Mouse (Mus musculus): ENCODE measurements around the gene Slc9a2. TPM values are rescaled to one million over a fixed set of nuclear protein-coding genes. Genes with fewer than 3 reads are reported as not detected.

Slc9a2 gene
- polyA plus RNA-seq (2015; fragmentation: Nextera tagmentation; extraction: Ambion mirVana) = 0.27 and 0.45 TPM in 2 replicates

- WGBS = 5% methylated on average over 25 of the region's 25 CpGs
- Histone ChIP-seq H3K36me3 (no peaks in the 10 kb centered on the region), H3K4me1 (peaks cover 18% of the 10 kb centered on the region), H3K4me3 (peak within 1 kb of the TSS; percentile 63), H3K27me3 (peaks cover 80% of the 10 kb centered on the region), H3K9me3 (no peaks in the 10 kb centered on the region), H3K9ac (peak within 1 kb of the TSS; percentile 63), H3K4me2 (replicated peaks) (peak within 1 kb of the TSS; percentile 100), H3K27ac (no peak within 1 kb of the TSS)
- ATAC-seq (ENCODE audit: low FRiP score, low read depth) = no peak
Observed at GRCm38 (mm10) chr1:40680067-40680867, at the start of gene Slc9a2. TSS of gene Slc9a2 (plus strand) at chr1:40680574.

GRCm38 (mm10) chr1:40632407-40633062 lies 47.8 kb upstream of the Slc9a2 start:
- H3K27me3 ChIP-seq = no peaks in the 10 kb centered on the region
- WGBS = 64% methylated on average over 2 of the region's 2 CpGs

DNA sequence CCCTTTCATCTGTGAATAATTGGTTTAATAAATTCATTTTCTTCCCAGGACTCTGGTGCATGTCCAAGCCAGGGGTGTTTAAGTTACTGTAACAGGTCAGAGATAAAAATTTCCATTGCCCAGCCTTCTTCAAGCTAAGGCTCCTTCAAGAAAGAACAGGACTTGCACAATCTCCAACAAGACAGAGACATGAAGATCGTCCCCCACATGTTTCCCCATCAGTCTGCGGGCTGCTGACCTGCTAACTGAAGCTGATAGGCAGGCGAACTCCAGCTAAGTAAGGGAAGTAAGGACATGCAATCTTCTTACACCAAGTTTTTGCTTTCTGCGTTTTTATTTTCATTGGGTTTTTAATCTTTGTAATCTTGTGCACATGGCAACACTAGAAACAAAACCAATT lies 45.8 kb upstream of the Slc9a2 start:
- no peak for ATAC-seq (ENCODE audit: low FRiP score, low read depth)
- no peak overlapping the region for H3K4me3 ChIP-seq
- WGBS = 87% methylated on average over 4 of the region's 4 CpGs
- no peaks in the 10 kb centered on the region for H3K36me3 ChIP-seq
- H3K9me3 ChIP-seq = no peaks in the 10 kb centered on the region
- no peak overlapping the region for H3K9ac ChIP-seq
- H3K4me1 ChIP-seq = no peaks in the 10 kb centered on the region
- no peak overlapping the region for H3K27ac ChIP-seq
- H3K4me2 ChIP-seq (replicated peaks) = no peak overlapping the region
- no peaks in the 10 kb centered on the region for H3K27me3 ChIP-seq

More at GRCm38 (mm10) chr1:40632407-40633062, 47.8 kb upstream of the Slc9a2 start:
- no peaks in the 10 kb centered on the region for H3K4me1 ChIP-seq
- no peak overlapping the region for H3K27ac ChIP-seq
- no peaks in the 10 kb centered on the region for H3K36me3 ChIP-seq
- no peaks in the 10 kb centered on the region for H3K9me3 ChIP-seq
- H3K4me2 ChIP-seq (replicated peaks) = no peak overlapping the region
- ATAC-seq (ENCODE audit: low FRiP score, low read depth) = no peak
- H3K9ac ChIP-seq = no peak overlapping the region
- H3K4me3 ChIP-seq = no peak overlapping the region

GRCm38 (mm10) chr1:40648234-40648633 lies 32.1 kb upstream of the Slc9a2 start:
- Histone ChIP-seq H3K27ac (no peak overlapping the region), H3K4me3 (no peak overlapping the region), H3K27me3 (no peaks in the 10 kb centered on the region), H3K36me3 (no peaks in the 10 kb centered on the region), H3K4me1 (no peaks in the 10 kb centered on the region), H3K4me2 (replicated peaks) (no peak overlapping the region), H3K9ac (no peak overlapping the region), H3K9me3 (no peaks in the 10 kb centered on the region; the same call in 1 of the 2 replicates)
- 71% methylated on average over 2 of the region's 2 CpGs for WGBS
- ATAC-seq (ENCODE audit: low FRiP score, low read depth) = no peak

DNA sequence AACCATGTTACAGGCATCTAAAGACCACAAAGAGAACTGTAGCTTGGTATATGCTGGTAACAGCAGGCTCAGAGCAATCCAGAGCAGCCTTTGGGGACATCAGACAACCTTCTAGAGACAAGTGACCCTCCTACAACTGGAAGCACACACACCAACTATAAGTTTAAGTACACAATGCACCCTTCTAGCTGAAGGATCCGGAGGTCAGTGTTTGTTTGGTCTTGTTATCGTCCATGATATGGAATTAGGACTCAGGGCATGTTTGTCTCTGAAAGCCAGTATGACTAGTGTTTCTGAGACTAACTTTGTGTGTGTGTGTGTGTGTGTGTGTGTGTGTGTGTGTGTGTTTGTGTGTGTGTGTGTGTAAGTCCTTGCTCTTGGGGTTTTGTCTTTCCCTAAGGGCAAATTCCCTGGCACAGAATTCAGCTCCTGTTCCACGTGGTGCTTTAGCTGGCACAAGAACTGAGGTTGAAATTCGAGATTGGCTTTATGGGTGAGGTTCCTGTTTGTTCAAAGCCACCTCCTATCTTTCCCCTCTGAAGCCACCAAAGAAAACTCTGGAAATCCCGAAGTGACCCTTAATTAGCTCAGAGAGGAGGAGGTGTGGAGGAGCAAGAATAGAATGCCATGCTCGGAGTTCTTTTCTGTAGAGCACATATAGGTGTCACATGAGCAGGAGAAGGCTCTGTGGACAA lies 29.4 kb upstream of the Slc9a2 start:
- 58% methylated on average over 6 of the region's 6 CpGs for WGBS
- no peaks in the 10 kb centered on the region for H3K4me1 ChIP-seq
- H3K36me3 ChIP-seq = no peaks in the 10 kb centered on the region
- no peaks in the 10 kb centered on the region for H3K27me3 ChIP-seq
- H3K9me3 ChIP-seq = no peaks in the 10 kb centered on the region; the same call in 1 of the 2 replicates
- no peak overlapping the region for H3K4me2 ChIP-seq (replicated peaks)
- no peak overlapping the region for H3K4me3 ChIP-seq
- no peak overlapping the region for H3K9ac ChIP-seq
- no peak overlapping the region for H3K27ac ChIP-seq
- no peak for ATAC-seq (ENCODE audit: low FRiP score, low read depth)

GRCm38 (mm10) chr1:40657035-40657434 lies 23.3 kb upstream of the Slc9a2 start:
- Histone ChIP-seq H3K9me3 (no peaks in the 10 kb centered on the region), H3K36me3 (no peaks in the 10 kb centered on the region), H3K4me3 (no peak overlapping the region), H3K4me2 (replicated peaks) (no peak overlapping the region), H3K9ac (no peak overlapping the region), H3K4me1 (peaks cover 13% of the 10 kb centered on the region; the same call in 1 of the 2 replicates), H3K27ac (no peak overlapping the region), H3K27me3 (no peaks in the 10 kb centered on the region)
- 81% methylated on average over 4 of the region's 4 CpGs for WGBS
- no peak for ATAC-seq (ENCODE audit: low FRiP score, low read depth)

GRCm38 (mm10) chr1:40657978-40658496 lies 22.3 kb upstream of the Slc9a2 start:
- H3K27me3 ChIP-seq = no peaks in the 10 kb centered on the region
- 37% methylated on average over 8 of the region's 8 CpGs for WGBS
- H3K4me2 ChIP-seq (replicated peaks) = no peak overlapping the region
- no peaks in the 10 kb centered on the region for H3K36me3 ChIP-seq
- no peak overlapping the region for H3K4me3 ChIP-seq
- H3K27ac ChIP-seq = no peak overlapping the region
- ATAC-seq (ENCODE audit: low FRiP score, low read depth) = no peak
- H3K9me3 ChIP-seq = no peaks in the 10 kb centered on the region
- no peak overlapping the region for H3K9ac ChIP-seq
- H3K4me1 ChIP-seq = peaks cover 13% of the 10 kb centered on the region; the same call in 1 of the 2 replicates

DNA sequence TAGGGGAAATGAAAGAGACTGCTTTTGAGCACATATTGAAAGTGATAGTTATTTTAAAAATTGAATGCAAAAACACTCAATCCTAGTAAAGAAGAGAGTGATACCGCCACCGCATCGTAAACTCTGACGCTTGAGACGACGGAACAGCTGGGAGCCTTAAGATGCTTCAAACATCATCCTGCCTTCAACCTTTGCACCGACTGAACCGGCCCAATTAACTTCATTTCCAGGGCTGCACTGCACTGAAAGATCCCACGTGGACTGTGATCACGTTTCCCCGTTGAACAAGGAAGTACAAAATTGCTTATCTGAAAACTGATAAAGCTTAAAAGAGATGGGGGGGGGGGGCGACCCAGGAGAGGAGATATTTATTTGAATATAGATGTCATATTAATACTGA lies 21.4 kb upstream of the Slc9a2 start:
- Histone ChIP-seq H3K9me3 (no peaks in the 10 kb centered on the region), H3K27me3 (no peaks in the 10 kb centered on the region), H3K4me1 (peaks cover 13% of the 10 kb centered on the region; the same call in 1 of the 2 replicates), H3K9ac (no peak overlapping the region), H3K27ac (no peak overlapping the region), H3K4me2 (replicated peaks) (peak overlapping the region; percentile 11; the same call in 1 of the 2 replicates), H3K36me3 (no peaks in the 10 kb centered on the region), H3K4me3 (no peak overlapping the region)
- ATAC-seq (ENCODE audit: low FRiP score, low read depth) = no peak
- WGBS = 33% methylated on average over 12 of the region's 12 CpGs

DNA sequence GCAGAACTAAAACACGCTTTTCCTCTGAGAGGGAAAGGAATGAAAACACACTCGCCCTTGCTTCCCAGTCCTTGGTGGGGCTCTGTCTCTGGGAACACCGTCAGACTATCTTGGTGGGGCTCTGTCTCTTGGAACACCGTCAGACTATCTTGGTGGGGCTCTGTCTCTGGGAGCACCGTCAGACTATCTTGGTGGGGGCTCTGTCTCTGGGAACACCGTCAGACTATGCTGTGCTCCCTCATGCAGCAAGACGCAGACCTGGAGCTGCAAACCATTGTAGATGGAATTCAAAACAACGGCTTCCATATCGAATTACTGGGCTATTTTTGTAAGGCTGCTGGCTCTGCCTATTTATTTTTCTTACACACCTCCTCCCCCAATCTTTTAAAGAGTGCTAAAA lies 20.9 kb upstream of the Slc9a2 start:
- Histone ChIP-seq H3K4me1 (peaks cover 13% of the 10 kb centered on the region; the same call in 1 of the 2 replicates), H3K4me2 (replicated peaks) (peak overlapping the region; percentile 11; the same call in 1 of the 2 replicates), H3K27ac (no peak overlapping the region), H3K36me3 (no peaks in the 10 kb centered on the region), H3K9me3 (no peaks in the 10 kb centered on the region), H3K27me3 (no peaks in the 10 kb centered on the region), H3K9ac (no peak overlapping the region), H3K4me3 (no peak overlapping the region)
- 61% methylated on average over 9 of the region's 9 CpGs for WGBS
- ATAC-seq (ENCODE audit: low FRiP score, low read depth) = no peak

GRCm38 (mm10) chr1:40660838-40661237 lies 19.5 kb upstream of the Slc9a2 start:
- ATAC-seq (ENCODE audit: low FRiP score, low read depth) = no peak
- Histone ChIP-seq H3K9ac (no peak overlapping the region), H3K4me1 (peaks cover 13% of the 10 kb centered on the region; the same call in 1 of the 2 replicates), H3K4me2 (replicated peaks) (no peak overlapping the region), H3K36me3 (no peaks in the 10 kb centered on the region), H3K4me3 (no peak overlapping the region), H3K27me3 (peaks cover 6% of the 10 kb centered on the region; the same call in 1 of the 2 replicates), H3K9me3 (no peaks in the 10 kb centered on the region), H3K27ac (no peak overlapping the region)
- WGBS = 87% methylated on average over 6 of the region's 6 CpGs

DNA sequence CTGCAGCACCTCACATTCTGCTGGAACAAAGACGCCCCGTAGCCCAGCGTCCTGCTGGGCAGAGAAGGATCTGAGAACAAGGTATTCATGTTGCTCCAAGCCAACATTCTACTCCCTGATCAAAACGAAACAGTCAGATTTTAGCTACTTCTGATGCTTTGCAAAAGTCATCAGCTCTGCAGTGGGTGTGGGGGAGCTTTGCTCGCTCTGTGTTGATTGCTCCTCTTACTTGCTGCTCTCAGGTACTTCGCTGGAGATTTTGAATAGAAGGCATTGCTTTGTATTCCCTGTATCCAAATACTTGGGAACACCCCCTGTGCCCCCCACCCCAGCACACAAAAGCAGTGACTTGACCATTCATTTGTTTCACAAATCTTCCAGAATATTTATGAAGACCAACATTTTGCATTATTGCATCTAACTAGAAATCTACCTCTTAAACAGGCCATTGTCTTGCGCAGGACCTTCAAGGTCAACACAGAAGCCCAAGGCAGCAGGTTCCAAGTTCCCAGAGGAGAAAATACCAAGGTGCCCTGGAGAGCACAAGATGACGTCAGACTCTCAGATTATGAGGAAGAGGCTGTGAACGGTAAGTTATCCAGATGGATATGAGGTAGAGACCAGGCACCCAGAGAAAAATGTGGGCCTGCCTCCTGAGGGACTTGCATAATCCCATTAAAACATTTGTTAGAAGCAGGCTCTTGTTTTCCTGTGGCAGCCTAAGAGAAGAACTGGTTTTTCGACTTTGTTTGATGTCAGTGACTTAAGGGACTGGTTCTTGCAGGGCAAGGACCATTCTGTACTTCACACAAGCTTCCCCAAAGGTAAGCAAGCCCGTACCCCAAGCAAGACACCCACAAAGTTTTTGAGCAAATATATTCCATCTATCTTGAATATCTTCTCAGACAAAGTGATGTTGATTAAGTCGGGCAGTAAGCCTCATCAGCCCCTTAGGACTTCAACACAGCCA lies 14.7 kb upstream of the Slc9a2 start:
- ATAC-seq (ENCODE audit: low FRiP score, low read depth) = no peak
- H3K4me1 ChIP-seq = no peaks in the 10 kb centered on the region
- H3K4me3 ChIP-seq = no peak overlapping the region
- WGBS = 34% methylated on average over 12 of the region's 12 CpGs
- no peak overlapping the region for H3K27ac ChIP-seq
- peaks cover 6% of the 10 kb centered on the region; the same call in 1 of the 2 replicates for H3K27me3 ChIP-seq
- no peak overlapping the region for H3K9ac ChIP-seq
- no peak overlapping the region for H3K4me2 ChIP-seq (replicated peaks)
- no peaks in the 10 kb centered on the region for H3K36me3 ChIP-seq
- peaks cover 5% of the 10 kb centered on the region; the same call in 1 of the 2 replicates for H3K9me3 ChIP-seq
